Mouse (Mus musculus): Measurements from ENCODE around the gene Ccdc85c. TPM values are rescaled to one million over a fixed set of nuclear protein-coding genes. Genes with fewer than 3 reads are reported as not detected.

Gene Ccdc85c
- total RNA-seq, 2 experiments from 2014 or later: 39.4 to 42.6 TPM

GRCm38 (mm10) chr12:108297033-108297432 lies 21.8 kb upstream of the Ccdc85c start:
- no peak for DNase-seq (ENCODE audit: low spot score)

- no peak for DNase-seq (ENCODE audit: low spot score)
Measured at GRCm38 (mm10) chr12:108294620-108295019, 19.4 kb upstream of the Ccdc85c start.

GRCm38 (mm10) chr12:108292957-108293356 lies 17.7 kb upstream of the Ccdc85c start:
- DNase-seq (ENCODE audit: low spot score): peak; percentile 82

GRCm38 (mm10) chr12:108292419-108292818 lies 17.2 kb upstream of the Ccdc85c start:
- no peak for DNase-seq (ENCODE audit: low spot score)

GRCm38 (mm10) chr12:108288127-108288880 lies 13.1 kb upstream of the Ccdc85c start:
- no peak for DNase-seq (ENCODE audit: low spot score)

GRCm38 (mm10) chr12:108287011-108287410 lies 11.8 kb upstream of the Ccdc85c start:
- DNase-seq (ENCODE audit: low spot score): no peak

GRCm38 (mm10) chr12:108286381-108286780 lies 11.2 kb upstream of the Ccdc85c start:
- no peak for DNase-seq (ENCODE audit: low spot score)

- DNase-seq (ENCODE audit: low spot score): no peak
Measured at GRCm38 (mm10) chr12:108285225-108286011, 10.2 kb upstream of the Ccdc85c start.

- DNase-seq (ENCODE audit: low spot score): no peak
Measured at GRCm38 (mm10) chr12:108284455-108285224, 9.4 kb upstream of the Ccdc85c start.

- no peak for DNase-seq (ENCODE audit: low spot score)
Measured at GRCm38 (mm10) chr12:108278221-108278918, 3.1 kb upstream of the Ccdc85c start.

- no peak for DNase-seq (ENCODE audit: low spot score)
Measured at GRCm38 (mm10) chr12:108277341-108277841, 2.2 kb upstream of the Ccdc85c start.

GRCm38 (mm10) chr12:108275920-108276822 lies 946 bp upstream of the Ccdc85c start:
- DNase-seq (ENCODE audit: low spot score): peak; percentile 36

GRCm38 (mm10) chr12:108275508-108275890 lies 274 bp upstream of the Ccdc85c start:
- DNase-seq (ENCODE audit: low spot score): peak; percentile 98

GRCm38 (mm10) chr12:108274313-108274595 lies 971 bp downstream of the Ccdc85c start:
- DNase-seq (ENCODE audit: low spot score): no peak

- DNase-seq (ENCODE audit: low spot score): no peak
Measured at GRCm38 (mm10) chr12:108273466-108274312, 1.5 kb downstream of the Ccdc85c start.

GRCm38 (mm10) chr12:108272143-108272635 lies 3.0 kb downstream of the Ccdc85c start:
- no peak for DNase-seq (ENCODE audit: low spot score)

GRCm38 (mm10) chr12:108271351-108272142 lies 3.7 kb downstream of the Ccdc85c start:
- no peak for DNase-seq (ENCODE audit: low spot score)

- no peak for DNase-seq (ENCODE audit: low spot score)
Measured at GRCm38 (mm10) chr12:108270240-108270919, 4.8 kb downstream of the Ccdc85c start.

Measured in gastrocnemius, adult 18-20 months (tissue).